Mouse (Mus musculus): ENCODE data around the gene Galnt18.

Gene Galnt18

GRCm38 (mm10) chr7:111545614-111546013, 234.2 kb downstream of the Galnt18 start:
- no peak for DNase-seq

- no peak for DNase-seq
Observed at GRCm38 (mm10) chr7:111537946-111538345, 241.8 kb downstream of the Galnt18 start.

GRCm38 (mm10) chr7:111534826-111535405, 244.9 kb downstream of the Galnt18 start:
- no peak for DNase-seq

GRCm38 (mm10) chr7:111528961-111529643, 250.7 kb downstream of the Galnt18 start:
- no peak for DNase-seq

- no peak for DNase-seq
Observed at GRCm38 (mm10) chr7:111528462-111528861, 251.3 kb downstream of the Galnt18 start.

- no peak for DNase-seq
Observed at GRCm38 (mm10) chr7:111520881-111521280, 258.9 kb downstream of the Galnt18 start.

GRCm38 (mm10) chr7:111518581-111519242, 261.1 kb downstream of the Galnt18 start:
- peak; percentile 9 to 62 for DNase-seq

DNA sequence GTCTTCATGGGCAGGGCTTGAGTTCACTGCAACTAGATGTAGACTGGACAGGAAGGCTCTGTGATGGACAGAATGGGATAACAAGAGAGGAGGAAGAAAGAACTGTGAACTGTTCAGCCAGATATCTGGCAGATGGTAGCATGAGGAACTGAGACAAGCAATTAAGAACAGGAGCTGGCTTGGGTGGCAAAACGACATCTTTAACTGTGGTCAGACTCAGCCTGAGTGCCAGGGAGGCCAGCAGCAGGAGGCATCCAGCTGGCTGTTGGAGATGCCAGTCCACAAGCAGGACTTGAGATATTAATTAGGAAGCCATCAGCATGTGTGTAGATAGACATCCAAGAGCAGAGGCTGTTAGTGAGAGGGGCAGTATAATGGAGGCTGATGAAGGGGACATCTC, 262.9 kb downstream of the Galnt18 start:
- DNase-seq: no peak

GRCm38 (mm10) chr7:111515471-111515870, 264.3 kb downstream of the Galnt18 start:
- no peak for DNase-seq

DNA sequence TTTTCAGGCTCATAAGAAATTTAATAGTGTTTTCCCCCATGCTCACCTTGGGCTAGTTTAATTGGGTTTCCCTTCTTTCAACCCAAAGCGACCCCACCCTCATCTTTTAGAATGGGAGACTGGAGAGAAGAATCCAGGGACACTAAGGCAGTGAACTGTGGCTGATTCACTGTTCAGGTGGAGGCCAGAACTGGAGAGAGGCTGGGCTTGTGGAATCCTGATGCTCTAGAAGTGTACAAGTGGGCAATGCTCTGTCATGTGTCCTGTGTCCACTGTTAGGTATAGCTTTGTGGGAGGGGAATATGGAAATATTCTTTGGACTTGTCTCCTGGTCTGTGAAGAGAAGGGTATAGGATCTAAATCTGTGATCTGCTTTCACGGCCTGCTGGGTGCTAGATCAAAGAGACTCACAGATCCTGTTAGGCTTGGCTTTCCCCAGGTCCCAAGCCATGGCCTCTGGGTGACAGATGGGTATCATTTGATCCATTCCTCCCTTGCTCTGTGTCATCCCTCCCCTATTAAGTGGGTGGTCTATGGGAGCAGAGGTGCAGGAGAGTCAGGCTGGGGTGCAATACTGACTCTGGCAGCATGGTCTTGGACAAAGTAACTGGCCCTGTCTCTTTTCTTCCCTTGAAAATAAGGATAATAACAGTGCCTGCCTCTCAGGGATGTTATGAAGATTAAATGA, 270.5 kb downstream of the Galnt18 start:
- no peak for DNase-seq

GRCm38 (mm10) chr7:111500616-111501015, 279.2 kb downstream of the Galnt18 start:
- no peak for DNase-seq

DNA sequence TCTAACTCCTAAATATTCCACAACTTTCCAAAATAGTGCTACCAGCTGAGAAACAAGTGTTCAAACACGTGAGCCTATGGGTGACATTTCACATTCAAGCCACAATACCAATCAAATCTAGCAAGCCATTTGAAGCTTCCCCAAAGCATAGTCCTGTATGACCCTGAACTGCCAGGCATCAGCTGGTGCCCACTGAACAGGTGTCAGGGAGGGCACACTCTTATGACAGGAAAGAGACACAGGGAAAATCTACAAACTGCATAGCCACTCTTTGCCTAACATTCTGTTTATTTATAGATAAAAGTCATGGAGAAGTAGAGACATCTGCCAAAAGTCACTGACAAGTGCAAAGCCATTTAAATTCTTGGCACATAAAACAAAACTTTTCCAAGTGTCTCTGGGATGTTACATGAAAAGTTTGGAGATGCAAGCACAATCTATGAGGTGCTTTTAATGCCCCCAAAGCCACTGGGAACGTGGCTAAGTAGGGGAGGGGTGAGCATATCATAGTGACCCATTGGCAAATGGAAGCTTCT, 280.5 kb downstream of the Galnt18 start:
- DNase-seq: no peak

DNA sequence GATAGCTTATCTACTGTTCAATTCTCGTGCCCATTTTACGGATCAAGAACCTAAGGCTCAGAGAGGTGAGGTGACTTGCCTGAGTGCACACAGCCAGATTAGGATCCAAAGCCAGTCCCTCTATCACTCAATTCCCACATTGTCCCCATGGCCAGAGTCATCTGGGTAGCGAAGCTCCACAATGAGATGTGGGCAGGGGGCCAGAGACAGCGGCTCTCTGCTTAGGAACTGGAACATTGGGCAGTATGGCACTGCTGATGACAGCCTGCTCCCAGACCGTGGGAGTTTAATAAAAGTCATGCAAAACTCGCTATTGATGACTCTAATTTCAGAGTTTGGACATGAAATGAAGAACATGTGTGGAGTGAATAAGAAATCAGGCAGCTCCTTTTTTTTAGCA, 282.6 kb downstream of the Galnt18 start:
- no peak for DNase-seq

DNA sequence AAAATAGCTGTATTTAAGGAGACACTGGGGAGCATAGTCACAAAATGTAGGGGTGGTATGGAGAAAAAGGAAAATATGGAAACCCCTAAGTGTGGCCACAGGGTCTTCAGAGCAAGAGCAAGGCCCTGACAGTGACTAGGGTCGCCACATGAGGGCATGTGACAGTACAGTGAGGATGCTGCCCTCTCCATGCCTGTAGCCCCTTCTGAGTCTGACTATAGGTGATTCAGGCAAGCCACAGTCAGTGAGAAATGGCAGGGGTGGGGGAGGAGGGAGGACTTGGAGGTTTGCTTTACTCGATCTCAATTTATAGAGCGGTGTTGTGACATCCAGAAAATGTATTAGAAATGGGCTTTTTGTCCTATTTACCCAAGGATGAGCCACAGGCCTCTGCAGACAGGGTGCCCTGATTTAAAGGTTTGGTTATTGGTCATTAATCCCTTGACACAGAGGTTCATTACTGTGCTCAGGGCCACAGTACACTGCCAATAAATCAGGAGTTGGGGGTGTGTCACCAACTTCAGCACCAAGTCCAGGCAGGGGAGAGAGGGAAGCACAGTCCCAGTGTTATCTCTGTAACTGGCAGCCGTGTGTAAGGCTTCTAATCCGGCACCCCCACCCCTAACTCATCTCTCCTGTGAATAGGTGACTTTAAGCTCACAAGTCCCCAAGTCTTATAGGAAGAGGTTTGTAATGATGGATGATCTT, 287.4 kb downstream of the Galnt18 start:
- DNase-seq: no peak

GRCm38 (mm10) chr7:111491566-111491965, 288.2 kb downstream of the Galnt18 start:
- no peak for DNase-seq

DNA sequence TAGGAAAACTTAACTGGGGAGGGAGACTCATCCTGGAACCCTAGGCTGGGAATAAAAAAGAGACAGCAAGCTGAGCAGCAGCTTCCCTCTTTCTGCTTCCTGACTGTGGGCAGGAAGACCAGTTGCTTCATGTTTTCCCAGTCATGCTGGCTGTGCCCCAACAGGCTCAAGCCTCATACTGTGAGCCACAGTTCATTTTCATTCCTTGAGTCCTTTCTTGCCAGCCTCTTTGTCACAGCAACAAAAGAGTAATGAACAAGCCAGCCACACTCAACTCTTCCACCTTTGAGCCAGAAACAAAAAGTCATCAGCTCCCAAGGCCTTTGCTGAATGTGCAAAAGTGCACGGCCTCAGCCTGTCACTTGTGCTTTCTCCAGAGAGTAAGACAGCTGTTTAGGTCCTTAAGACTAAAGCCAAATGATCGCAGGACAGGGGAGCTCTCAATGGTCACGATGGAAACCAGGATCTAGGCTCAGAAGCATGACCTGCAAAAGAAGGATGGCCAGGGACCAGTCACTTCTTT, 292.9 kb downstream of the Galnt18 start:
- peak; percentile 36 to 74 for DNase-seq

DNA sequence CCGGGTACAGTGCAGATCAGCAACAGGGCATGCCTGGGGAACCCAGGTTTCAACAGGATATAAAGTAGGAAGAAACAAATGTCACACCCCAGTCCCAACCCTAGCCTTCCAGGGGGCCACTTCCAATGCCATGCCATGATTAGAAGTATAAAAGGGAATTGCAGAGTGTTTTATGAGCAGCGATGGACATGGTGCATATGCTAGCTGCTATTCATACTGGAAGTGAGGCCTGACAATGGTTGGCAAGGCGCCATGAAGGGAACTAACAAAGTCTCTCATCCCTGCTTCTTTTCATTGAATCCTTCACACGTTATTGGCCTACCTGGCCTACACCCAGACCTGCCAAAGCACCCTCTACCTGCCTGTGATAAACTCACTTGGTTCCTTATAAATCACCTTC, 295.9 kb downstream of the Galnt18 start:
- DNase-seq: peak; percentile 48 to 56

- no peak for DNase-seq
Observed at GRCm38 (mm10) chr7:111483321-111483720, 296.5 kb downstream of the Galnt18 start.

GRCm38 (mm10) chr7:111467715-111468114, 312.1 kb downstream of the Galnt18 start:
- no peak for DNase-seq

DNA sequence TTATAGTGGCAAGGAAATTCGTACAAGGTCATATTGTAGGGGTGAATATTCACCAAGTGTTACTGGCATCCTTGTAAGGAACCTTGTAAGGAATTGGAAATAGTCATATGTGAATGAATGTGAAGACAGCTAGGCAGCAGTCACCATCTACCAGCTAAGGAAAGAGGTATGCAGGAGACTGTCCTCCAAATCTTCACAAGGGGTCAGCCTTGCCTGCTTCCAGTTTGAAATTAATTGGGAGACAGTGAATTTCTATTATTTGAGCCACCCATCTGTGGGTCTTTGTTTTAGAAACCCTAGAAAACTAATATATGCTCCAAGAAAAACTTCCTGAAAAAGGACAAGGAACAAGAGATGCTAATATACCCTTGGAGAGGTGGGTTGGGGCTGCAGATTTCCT, 313.1 kb downstream of the Galnt18 start:
- no peak for DNase-seq

GRCm38 (mm10) chr7:111466121-111466520, 313.7 kb downstream of the Galnt18 start:
- no peak for DNase-seq

- DNase-seq: no peak
Observed at GRCm38 (mm10) chr7:111459716-111460115, 320.1 kb downstream of the Galnt18 start.

All from lung, postnatal 4 days (tissue).